Mouse (Mus musculus): Measurements from ENCODE around the gene Hist1h4h.
A peak's percentile ranks its signal among the peaks of the same experiment; 100 is the strongest.
"Not testable (repeated sequence)": the region's sequence is repeated elsewhere in the genome, so short reads cannot be mapped to it uniquely, and the experiment has no call there.

Hist1h4h gene

GRCm38 (mm10) chr13:23535137-23536075 lies 4.6 kb downstream of the Hist1h4h start, which contains the start of gene Hist1h3g:
Gene Hist1h3g (plus strand): TSS chr13:23535422.
- DNase-seq (ENCODE audit: low spot score): peak; percentile 91

- DNase-seq (ENCODE audit: low spot score): no peak
Observed at GRCm38 (mm10) chr13:23536076-23536822, 5.4 kb downstream of the Hist1h4h start.

- DNase-seq (ENCODE audit: low spot score): no peak
Observed at GRCm38 (mm10) chr13:23537006-23537710, 6.3 kb downstream of the Hist1h4h start.

- no peak for DNase-seq (ENCODE audit: low spot score)
Observed at GRCm38 (mm10) chr13:23538249-23538648, 7.4 kb downstream of the Hist1h4h start.

- DNase-seq (ENCODE audit: low spot score): not testable (repeated sequence)
Observed at GRCm38 (mm10) chr13:23539821-23540220, 9.0 kb downstream of the Hist1h4h start.

GRCm38 (mm10) chr13:23541497-23541896 lies 10.6 kb downstream of the Hist1h4h start:
- no peak for DNase-seq (ENCODE audit: low spot score)

GRCm38 (mm10) chr13:23542225-23542980 lies 11.6 kb downstream of the Hist1h4h start:
- not testable (repeated sequence) for DNase-seq (ENCODE audit: low spot score)

GRCm38 (mm10) chr13:23542999-23543607 lies 12.3 kb downstream of the Hist1h4h start, which contains the start of gene Hist1h2bh:
Gene Hist1h2bh (minus strand): TSS chr13:23543392.
- DNase-seq (ENCODE audit: low spot score): peak; percentile 85

GRCm38 (mm10) chr13:23543965-23544786 lies 13.3 kb downstream of the Hist1h4h start, which contains the start of gene Hist1h3f:
Gene Hist1h3f (plus strand): TSS chr13:23544052.
- DNase-seq (ENCODE audit: low spot score): peak; percentile 90

- not testable (repeated sequence) for DNase-seq (ENCODE audit: low spot score)
Observed at GRCm38 (mm10) chr13:23544787-23545120, 13.9 kb downstream of the Hist1h4h start.

GRCm38 (mm10) chr13:23546694-23547093 lies 15.8 kb downstream of the Hist1h4h start:
- no peak for DNase-seq (ENCODE audit: low spot score)

- no peak for DNase-seq (ENCODE audit: low spot score)
Observed at GRCm38 (mm10) chr13:23550761-23551145, 19.9 kb downstream of the Hist1h4h start.

GRCm38 (mm10) chr13:23551146-23551834 lies 20.4 kb downstream of the Hist1h4h start, which contains the start of gene Hist1h4f:
Gene Hist1h4f (minus strand): TSS chr13:23551648.
- DNase-seq (ENCODE audit: low spot score): peak; percentile 91

GRCm38 (mm10) chr13:23551931-23552914 lies 21.4 kb downstream of the Hist1h4h start:
- DNase-seq (ENCODE audit: low spot score): no peak

- no peak for DNase-seq (ENCODE audit: low spot score)
Observed at GRCm38 (mm10) chr13:23552962-23553361, 22.1 kb downstream of the Hist1h4h start, which contains the start of gene Hist1h1d. Gene Hist1h1d (plus strand): TSS chr13:23553262.

GRCm38 (mm10) chr13:23554393-23554792 lies 23.5 kb downstream of the Hist1h4h start:
- DNase-seq (ENCODE audit: low spot score): no peak

GRCm38 (mm10) chr13:23554925-23555838 lies 24.3 kb downstream of the Hist1h4h start:
- no peak for DNase-seq (ENCODE audit: low spot score)

Measured in left cerebral cortex, adult 11 months (tissue).